ENCODE assay signal across 8 mouse cellular contexts in genomic region chr8:4250306-4250970, GRCm38 (mm10). TPM values are rescaled to one million over a fixed set of nuclear protein-coding genes. Genes with fewer than 3 reads are reported as not detected.
DNase-seq lines count a peak whose midpoint lies in the region; ATAC-seq lines count a peak whose summit lies in the region.

No protein-coding gene starts in this region.

- no peak overlapping the region for H3K27ac ChIP-seq in embryonic facial prominence, embryonic 14.5 days (replicated peaks; ENCODE audit: low read depth, low read length)
- no peak overlapping the region for H3K27ac ChIP-seq in liver, embryonic 12.5 days
- no peak overlapping the region for H3K27ac ChIP-seq in neural tube, embryonic 14.5 days (ENCODE audit: low read depth, low read length)

- H3K4me1 ChIP-seq in embryonic facial prominence, embryonic 14.5 days (ENCODE audit: control insufficient read depth, insufficient read depth, low read length), result peaks cover 15% of the 10 kb centered on the region
- peaks cover 49% of the 10 kb centered on the region for H3K4me1 ChIP-seq in liver, embryonic 12.5 days
- H3K4me1 ChIP-seq in neural tube, embryonic 14.5 days (ENCODE audit: control insufficient read depth, insufficient read depth, low read length), result peaks cover 7% of the 10 kb centered on the region

- no peak overlapping the region for H3K9ac ChIP-seq in embryonic facial prominence, embryonic 14.5 days (ENCODE audit: low read depth, low read length)
- no peak overlapping the region for H3K9ac ChIP-seq in liver, embryonic 12.5 days
- H3K9ac ChIP-seq in neural tube, embryonic 14.5 days (replicated peaks; ENCODE audit: low read depth, low read length), result no peak overlapping the region

- no peak overlapping the region for H3K4me3 ChIP-seq in embryonic facial prominence, embryonic 14.5 days (ENCODE audit: low read depth, low read length)
- H3K4me3 ChIP-seq in liver, embryonic 12.5 days, result no peak overlapping the region
- H3K4me3 ChIP-seq in neural tube, embryonic 14.5 days (ENCODE audit: low read depth, low read length), result no peak overlapping the region

- peak; percentile 92 for DNase-seq in CD4-positive, CD25-positive, alpha-beta regulatory T cell, adult 2 months (ENCODE audit: low read depth, low spot score)
- peak; percentile 70 to 76 for DNase-seq in adrenal gland, postnatal 4 days (ENCODE audit: low spot score in 2 of 2)
- DNase-seq in embryonic facial prominence, embryonic 14.5 days (ENCODE audit: low spot score), result peak; percentile 79
- peak; percentile 52 to 74 for DNase-seq in heart, adult 9 months (ENCODE audit: low spot score in 2 of 2)
- DNase-seq in kidney, postnatal 14 days, result peak; percentile 84
- peak; percentile 94 for DNase-seq in testis, postnatal 10 days (ENCODE audit: low spot score)

- ATAC-seq in embryonic facial prominence, embryonic 14.5 days (ENCODE audit: low read depth), result no peak
- ATAC-seq in liver, embryonic 12.5 days, result peak; percentile 31; the same call in 1 of the 2 replicates
- peak; percentile 9; the same call in 1 of the 2 replicates for ATAC-seq in neural tube, embryonic 14.5 days (ENCODE audit: low read depth)

- no peaks in the 10 kb centered on the region for H3K27me3 ChIP-seq in embryonic facial prominence, embryonic 14.5 days (replicated peaks; ENCODE audit: control insufficient read depth, insufficient read depth, low read length)
- no peaks in the 10 kb centered on the region for H3K27me3 ChIP-seq in liver, embryonic 12.5 days (replicated peaks)
- H3K27me3 ChIP-seq in neural tube, embryonic 14.5 days (ENCODE audit: control insufficient read depth, insufficient read depth, low read length), result no peaks in the 10 kb centered on the region

- H3K36me3 ChIP-seq in embryonic facial prominence, embryonic 14.5 days (ENCODE audit: control insufficient read depth, insufficient read depth, low read length), result peaks cover 53% of the 10 kb centered on the region
- H3K36me3 ChIP-seq in liver, embryonic 12.5 days, result peaks cover 53% of the 10 kb centered on the region
- peaks cover 26% of the 10 kb centered on the region for H3K36me3 ChIP-seq in neural tube, embryonic 14.5 days (ENCODE audit: control insufficient read depth, insufficient read depth, low read length)

- WGBS in embryonic facial prominence, embryonic 14.5 days, result 29% methylated on average over 24 of the region's 26 CpGs
- 34% methylated on average over 26 of the region's 26 CpGs for WGBS in liver, embryonic 12.5 days (ENCODE audit: insufficient replicate concordance)
- 28% methylated on average over 26 of the region's 26 CpGs for WGBS in neural tube, embryonic 14.5 days

- no peaks in the 10 kb centered on the region for H3K9me3 ChIP-seq in embryonic facial prominence, embryonic 14.5 days (ENCODE audit: control insufficient read depth, low read length)
- H3K9me3 ChIP-seq in liver, embryonic 12.5 days (replicated peaks), result no peaks in the 10 kb centered on the region
- H3K9me3 ChIP-seq in neural tube, embryonic 14.5 days (ENCODE audit: control insufficient read depth, low read length), result no peaks in the 10 kb centered on the region

- H3K4me2 ChIP-seq in embryonic facial prominence, embryonic 14.5 days (ENCODE audit: low read depth, low read length), result no peak overlapping the region
- H3K4me2 ChIP-seq in liver, embryonic 12.5 days, result 0 out of 2 replicates have a peak overlapping the region, but pooled peaks have one; percentile 3
- H3K4me2 ChIP-seq in neural tube, embryonic 14.5 days (ENCODE audit: low read depth, low read length), result no peak overlapping the region

RNA-seq across cellular contexts. Expression of gene Tgfbr3l, which starts 2.4 kb away (rescaled TPM):
- 10 to 100 TPM; 42.4 to 49.1 TPM for total RNA-seq in adrenal gland, postnatal 4 days (2021)
- 3.3 and 5.0 TPM in 2 replicates for polyA plus RNA-seq in embryonic facial prominence, embryonic 14.5 days (2014; fragmentation: Nextera tagmentation; extraction: Ambion mirVana)
- 1.3 and 1.4 TPM in 2 replicates for polyA plus RNA-seq in liver, embryonic 12.5 days (2016; fragmentation: Nextera tagmentation; extraction: Ambion mirVana)
- 4.2 and 6.5 TPM in 2 replicates for polyA plus RNA-seq in neural tube, embryonic 14.5 days (2014; fragmentation: Nextera tagmentation; extraction: Ambion mirVana)

RNA-seq across cellular contexts. Expression of gene Snapc2, which starts 2.4 kb away (rescaled TPM):
- 10 to 100 TPM; 35.5 to 37.3 TPM for total RNA-seq in adrenal gland, postnatal 4 days (2021)
- polyA plus RNA-seq in embryonic facial prominence, embryonic 14.5 days (2014; fragmentation: Nextera tagmentation; extraction: Ambion mirVana), result 45.0 and 50.6 TPM in 2 replicates
- polyA plus RNA-seq in liver, embryonic 12.5 days (2016; fragmentation: Nextera tagmentation; extraction: Ambion mirVana), result 26.3 and 27.2 TPM in 2 replicates
- 57.9 and 69.0 TPM in 2 replicates for polyA plus RNA-seq in neural tube, embryonic 14.5 days (2014; fragmentation: Nextera tagmentation; extraction: Ambion mirVana)

RNA-seq across cellular contexts. Expression of gene Ctxn1, which starts 8.6 kb away (rescaled TPM):
- total RNA-seq in adrenal gland, postnatal 4 days (2021), result 10 to 100 TPM; 25.9 to 42.7 TPM
- polyA plus RNA-seq in embryonic facial prominence, embryonic 14.5 days (2014; fragmentation: Nextera tagmentation; extraction: Ambion mirVana), result 49.3 and 59.1 TPM in 2 replicates
- 5.5 and 7.1 TPM in 2 replicates for polyA plus RNA-seq in liver, embryonic 12.5 days (2016; fragmentation: Nextera tagmentation; extraction: Ambion mirVana)
- 203 and 212 TPM in 2 replicates for polyA plus RNA-seq in neural tube, embryonic 14.5 days (2014; fragmentation: Nextera tagmentation; extraction: Ambion mirVana)

RNA-seq across cellular contexts. Expression of gene Gm49320, which starts 11.8 kb away (rescaled TPM):
- 1 to 10 TPM; 4.4 to 6.0 TPM for total RNA-seq in adrenal gland, postnatal 4 days (2021)
- 0.33 and 1.1 TPM in 2 replicates for polyA plus RNA-seq in embryonic facial prominence, embryonic 14.5 days (2014; fragmentation: Nextera tagmentation; extraction: Ambion mirVana)
- 0.18 and 0.43 TPM in 2 replicates for polyA plus RNA-seq in liver, embryonic 12.5 days (2016; fragmentation: Nextera tagmentation; extraction: Ambion mirVana)
- polyA plus RNA-seq in neural tube, embryonic 14.5 days (2014; fragmentation: Nextera tagmentation; extraction: Ambion mirVana), result 0.89 and 1.3 TPM in 2 replicates

RNA-seq across cellular contexts. Expression of gene Map2k7, which starts 11.9 kb away (rescaled TPM):
- 100 to 1,000 TPM; 121 to 129 TPM for total RNA-seq in adrenal gland, postnatal 4 days (2021)
- 18.1 and 21.4 TPM in 2 replicates for polyA plus RNA-seq in embryonic facial prominence, embryonic 14.5 days (2014; fragmentation: Nextera tagmentation; extraction: Ambion mirVana)
- polyA plus RNA-seq in liver, embryonic 12.5 days (2016; fragmentation: Nextera tagmentation; extraction: Ambion mirVana), result 18.0 and 21.1 TPM in 2 replicates
- 17.4 and 22.1 TPM in 2 replicates for polyA plus RNA-seq in neural tube, embryonic 14.5 days (2014; fragmentation: Nextera tagmentation; extraction: Ambion mirVana)
